In genomic region chr7:99357201-99357600, GRCm38 (mm10) we compare ENCODE assay signal across 8 mouse cellular contexts. TPM values are rescaled to one million over a fixed set of nuclear protein-coding genes. Genes with fewer than 3 reads are reported as not detected.
A peak's percentile ranks its signal among the peaks of the same experiment; 100 is the strongest.
DNase-seq lines count a peak whose midpoint lies in the region; TF ChIP-seq lines count a peak whose summit lies in the region.

No protein-coding gene starts in this region.

- no peaks in the 10 kb centered on the region for H3K27me3 ChIP-seq in heart, embryonic 10.5 days (ENCODE audit: insufficient read depth, poor library complexity, severe bottlenecking)
- H3K27me3 ChIP-seq in myocyte (ENCODE audit: control insufficient read depth, insufficient read depth, insufficient read length): no peaks in the 10 kb centered on the region

- H3ac ChIP-seq in myocyte (ENCODE audit: control insufficient read depth, insufficient read length): no peak overlapping the region

- peak overlapping the region; percentile 100 for H3K4me2 ChIP-seq in myocyte (ENCODE audit: low read depth)

- H3K79me2 ChIP-seq in myocyte (ENCODE audit: control insufficient read depth, insufficient read depth): peaks cover 7% of the 10 kb centered on the region

- TF ChIP-seq POLR2A in myocyte (IDR thresholded peaks at IDR 0.05; ENCODE audit: insufficient read length, low read depth): no peak

- DNase-seq in heart, adult 18-20 months: peak; percentile 71 to 79
- DNase-seq in heart, postnatal 25 days (ENCODE audit: low spot score): no peak
- no peak for DNase-seq in heart, embryonic 10.5 days (ENCODE audit: low spot score)
- peak; percentile 47 for DNase-seq in kidney, postnatal 14 days
- no peak for DNase-seq in left cerebral cortex, postnatal 10 days (ENCODE audit: extremely low spot score in 1 of 2, low spot score in 2 of 2)
- no peak for DNase-seq in left cerebral cortex, postnatal 36 days (ENCODE audit: low spot score in 2 of 2)
- DNase-seq in urinary bladder, adult 18-20 months (ENCODE audit: low spot score in 2 of 2): no peak

- peak overlapping the region; percentile 46 for H3K4me3 ChIP-seq in heart, embryonic 10.5 days
- no peak overlapping the region for H3K4me3 ChIP-seq in myocyte

- no peaks in the 10 kb centered on the region for H3K9me3 ChIP-seq in heart, embryonic 10.5 days

- intact Hi-C loops in heart, postnatal 25 days (cut with DNase I): no loop called here
- intact Hi-C loops in left cerebral cortex, postnatal 10 days (cut with DNase I): no loop called here
- intact Hi-C loops in left cerebral cortex, postnatal 36 days (cut with DNase I): no loop called here

- 36% methylated on average over 7 of the region's 7 CpGs for WGBS in heart, embryonic 10.5 days

- no peaks in the 10 kb centered on the region for H3K36me3 ChIP-seq in heart, embryonic 10.5 days
- H3K36me3 ChIP-seq in myocyte (ENCODE audit: control insufficient read depth, insufficient read depth): no peaks in the 10 kb centered on the region

- H3K27ac ChIP-seq in heart, embryonic 10.5 days: peak overlapping the region; percentile 95

- peaks cover 69% of the 10 kb centered on the region for H3K4me1 ChIP-seq in heart, embryonic 10.5 days

TF ChIP-seq in myocyte, 11 proteins besides CTCF, POLR2A, EP300 and RAD21:
- no peak for TF ChIP-seq REST (IDR thresholded peaks at IDR 0.05; ENCODE audit: insufficient read depth, insufficient read length)
- no peak for TF ChIP-seq MYOD1 (IDR thresholded peaks at IDR 0.05; ENCODE audit: control insufficient read depth in 1 of 3, insufficient read length in 2 of 3, low read depth in 2 of 3)
- no peak for TF ChIP-seq SRF (IDR thresholded peaks at IDR 0.05; ENCODE audit: control insufficient read depth, insufficient read length, low read depth)
- TF ChIP-seq TCF3 (IDR thresholded peaks at IDR 0.05; ENCODE audit: insufficient read length, low read depth): no peak
- no peak for TF ChIP-seq USF1 (IDR thresholded peaks at IDR 0.05; ENCODE audit: low read depth)
- no peak for TF ChIP-seq E2F4 (IDR thresholded peaks at IDR 0.05; ENCODE audit: insufficient read depth)
- TF ChIP-seq MYOG (IDR thresholded peaks at IDR 0.05; ENCODE audit: control insufficient read depth in 1 of 3, insufficient read depth in 1 of 3, insufficient read length in 2 of 3, low read depth in 2 of 3): no peak
- TF ChIP-seq TCF12 (IDR thresholded peaks at IDR 0.05; ENCODE audit: insufficient read depth, poor library complexity, severe bottlenecking): no peak
TF ChIP-seq in myocyte: peak in this region for 0.

RNA-seq across cellular contexts. Expression of gene Serpinh1, which starts 4.2 kb away (rescaled TPM):
- 100 to 1,000 TPM; 200 to 293 TPM for total RNA-seq in heart, adult 18-20 months (2021)
- 100 to 1,000 TPM; 378 to 449 TPM for total RNA-seq in heart, postnatal 25 days (2021)
- polyA plus RNA-seq in heart, embryonic 10.5 days (2016; fragmentation: Nextera tagmentation; extraction: Ambion mirVana): 1,580 and 1,787 TPM in 2 replicates
- polyA plus RNA-seq in myocyte (2012; fragmentation: generic; extraction: Trizol): 1,713 TPM
- 10 to 100 TPM; 46.7 to 49.4 TPM for total RNA-seq in left cerebral cortex, postnatal 10 days (2021)
- 10 to 100 TPM; 22.6 to 25.6 TPM for total RNA-seq in left cerebral cortex, postnatal 36 days (2021)

RNA-seq across cellular contexts. Expression of gene Gdpd5, which starts 24.0 kb away (rescaled TPM):
- total RNA-seq in heart, adult 18-20 months (2021): 10 to 100 TPM; 21.9 to 27.0 TPM
- total RNA-seq in heart, postnatal 25 days (2021): 10 to 100 TPM; 20.1 to 24.1 TPM
- 24.2 and 31.6 TPM in 2 replicates for polyA plus RNA-seq in heart, embryonic 10.5 days (2016; fragmentation: Nextera tagmentation; extraction: Ambion mirVana)
- 9.5 TPM for polyA plus RNA-seq in myocyte (2012; fragmentation: generic; extraction: Trizol)
- 10 to 100 TPM; 34.2 to 35.5 TPM for total RNA-seq in left cerebral cortex, postnatal 10 days (2021)
- 10 to 100 TPM; 32.2 to 44.9 TPM for total RNA-seq in left cerebral cortex, postnatal 36 days (2021)

Comparison
In these comparisons a context has a peak if more than half of its experiments do, and no peak if none do; other contexts are left out.
1. DNase-seq: peak in heart, adult 18-20 months (2 of 2) and kidney, postnatal 14 days (single experiment); none in heart, postnatal 25 days (single experiment), heart, embryonic 10.5 days (single experiment), left cerebral cortex, postnatal 10 days (0 of 2), left cerebral cortex, postnatal 36 days (0 of 2) and urinary bladder, adult 18-20 months (0 of 2).